Mouse (Mus musculus): ENCODE results near the gene Dnajc5.

DNA sequence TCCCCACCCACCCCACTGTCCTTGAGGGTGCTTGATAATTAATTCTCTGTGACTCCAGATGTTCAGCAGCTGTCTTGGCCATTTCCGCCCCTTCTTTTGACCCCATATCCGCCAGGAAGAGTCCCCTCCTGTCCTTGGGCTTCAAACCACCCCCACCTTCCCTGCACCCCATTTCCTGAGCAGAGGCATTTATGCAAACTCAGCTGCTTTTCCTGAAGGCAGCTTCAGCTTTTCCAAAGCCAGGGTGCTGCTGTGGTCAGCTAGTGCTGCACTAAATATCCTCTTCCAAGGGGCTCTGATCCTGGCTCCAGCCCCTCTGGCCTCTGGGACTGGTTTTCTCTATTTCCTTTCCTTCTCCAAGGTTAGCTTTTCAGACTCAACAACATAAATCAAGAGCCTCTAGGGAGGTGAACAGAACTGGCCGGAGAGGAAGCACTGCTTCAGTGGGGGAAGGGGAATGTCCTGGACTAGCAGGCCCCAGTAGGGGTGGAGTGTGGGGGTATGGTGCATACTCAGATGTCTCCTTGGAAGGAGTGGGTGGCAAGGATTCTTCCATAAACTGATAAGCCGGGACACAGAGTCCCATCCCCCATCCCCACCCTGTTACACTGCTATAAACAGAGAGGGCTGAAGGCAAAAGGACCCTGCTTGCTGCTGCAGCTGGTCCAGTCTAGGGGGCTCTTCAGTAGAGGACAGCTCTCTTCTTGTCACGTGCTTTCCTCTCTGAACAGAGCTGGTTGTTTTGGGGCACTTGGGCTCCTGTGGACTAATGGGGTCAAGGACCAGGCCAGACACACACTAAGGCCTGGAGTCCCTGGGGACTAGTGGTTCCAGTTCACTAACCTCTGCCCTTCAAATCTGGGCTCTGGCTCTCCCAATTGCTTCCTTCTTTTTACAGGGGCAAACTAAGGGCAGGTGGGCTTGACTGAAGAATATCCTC is 32.7 kb upstream of the Dnajc5 start:
- TF ChIP-seq EP300 (IDR thresholded peaks at IDR 0.05; ENCODE audit: low read depth) (no peak), CTCF (IDR thresholded peaks at IDR 0.05; ENCODE audit: low read depth) (no peak)

Measured in liver, embryonic 14.5 days (tissue).